Mouse (Mus musculus): ENCODE data around the gene Slc38a9. TPM values are rescaled to one million over a fixed set of nuclear protein-coding genes. Genes with fewer than 3 reads are reported as not detected.

The Slc38a9 gene
- polyA plus RNA-seq, 1 experiment = 9.7 TPM

- no peak for DNase-seq (ENCODE audit: low read depth)
Measured at GRCm38 (mm10) chr13:112770528-112771328, 110.2 kb downstream of the Slc38a9 start.

GRCm38 (mm10) chr13:112771447-112772208 lies 111.1 kb downstream of the Slc38a9 start:
- DNase-seq (ENCODE audit: low read depth) = no peak

- no peak for DNase-seq (ENCODE audit: low read depth)
Measured at GRCm38 (mm10) chr13:112772252-112772651, 111.7 kb downstream of the Slc38a9 start.

GRCm38 (mm10) chr13:112772861-112773260 lies 112.3 kb downstream of the Slc38a9 start:
- DNase-seq (ENCODE audit: low read depth) = no peak

GRCm38 (mm10) chr13:112773991-112774675 lies 113.6 kb downstream of the Slc38a9 start:
- DNase-seq (ENCODE audit: low read depth) = no peak

GRCm38 (mm10) chr13:112775856-112776255 lies 115.3 kb downstream of the Slc38a9 start:
- DNase-seq (ENCODE audit: low read depth) = no peak

- DNase-seq (ENCODE audit: low read depth) = no peak
Measured at GRCm38 (mm10) chr13:112778407-112778806, 117.9 kb downstream of the Slc38a9 start.

- DNase-seq (ENCODE audit: low read depth) = no peak
Measured at GRCm38 (mm10) chr13:112785305-112785704, 124.8 kb downstream of the Slc38a9 start.

GRCm38 (mm10) chr13:112786142-112786541 lies 125.6 kb downstream of the Slc38a9 start:
- no peak for DNase-seq (ENCODE audit: low read depth)

GRCm38 (mm10) chr13:112786942-112787533 lies 126.5 kb downstream of the Slc38a9 start:
- no peak for DNase-seq (ENCODE audit: low read depth)

Other genes with a start within 250 kb of the Slc38a9 start
- gene Il6st, start 196.7 kb upstream of the Slc38a9 start, polyA plus RNA-seq (2012; rRNA removed) = 33.8 and 46.6 TPM in 2 replicates
- 0.32 and 0.62 TPM in 2 replicates for gene Il31ra, start 66.4 kb upstream of the Slc38a9 start, polyA plus RNA-seq (2012; rRNA removed)
- gene Ddx4, start 8.3 kb upstream of the Slc38a9 start, polyA plus RNA-seq (2012; rRNA removed) = 0.08 and 0.29 TPM in 2 replicates
- gene Plpp1, start 140.0 kb downstream of the Slc38a9 start, polyA plus RNA-seq (2012; rRNA removed) = 36.5 and 41.1 TPM in 2 replicates